Mouse (Mus musculus) kidney, postnatal 25 days (tissue): ENCODE data around the gene Tor2a.

Experiments used
- DNase-seq, 2 experiments: peaks; one replicate each; pipeline ENCODE4 v3.0.0; 2021; ENCODE audit warnings: mixed read lengths in 2 of 2

Gene Tor2a

GRCm38 (mm10) chr2:32757056-32757845 lies at the start of gene Tor2a:
Tor2a (plus strand) TSS chr2:32757234.
- DNase-seq, result peak; percentile 98 to 99

GRCm38 (mm10) chr2:32708643-32709042 lies 48.4 kb upstream of the Tor2a start:
- DNase-seq, result peak; percentile 55 to 59

- peak in 1 of 2 experiments; percentile 48 for DNase-seq
Observed at GRCm38 (mm10) chr2:32709521-32710137, 47.4 kb upstream of the Tor2a start.

GRCm38 (mm10) chr2:32710425-32710824 lies 46.6 kb upstream of the Tor2a start:
- peak in 1 of 2 experiments; percentile 33 for DNase-seq

GRCm38 (mm10) chr2:32711301-32712056 lies 45.6 kb upstream of the Tor2a start:
- no peak for DNase-seq

- peak; percentile 84 to 90 for DNase-seq
Observed at GRCm38 (mm10) chr2:32712108-32712551, 44.9 kb upstream of the Tor2a start.

- DNase-seq, result peak; percentile 93 to 97
Observed at GRCm38 (mm10) chr2:32712586-32712933, 44.5 kb upstream of the Tor2a start.

- peak; percentile 91 to 96 for DNase-seq
Observed at GRCm38 (mm10) chr2:32712934-32713817, 43.9 kb upstream of the Tor2a start, which contains the start of gene Cdk9. Cdk9 (minus strand) TSS chr2:32713076.

GRCm38 (mm10) chr2:32714117-32714986 lies 42.7 kb upstream of the Tor2a start:
- peak in 1 of 2 experiments; percentile 60 for DNase-seq

- peak in 1 of 2 experiments; percentile 70 for DNase-seq
Observed at GRCm38 (mm10) chr2:32714987-32715425, 42.0 kb upstream of the Tor2a start.

- no peak for DNase-seq
Observed at GRCm38 (mm10) chr2:32718761-32719160, 38.3 kb upstream of the Tor2a start.

- DNase-seq, result no peak
Observed at GRCm38 (mm10) chr2:32720053-32720452, 37.0 kb upstream of the Tor2a start.

GRCm38 (mm10) chr2:32720681-32721229 lies 36.3 kb upstream of the Tor2a start, which contains the start of gene Sh2d3c:
Sh2d3c (plus strand) TSS chr2:32721055.
- DNase-seq, result peak; percentile 52 to 69

- no peak for DNase-seq
Observed at GRCm38 (mm10) chr2:32722046-32722445, 35.0 kb upstream of the Tor2a start.

- no peak for DNase-seq
Observed at GRCm38 (mm10) chr2:32722581-32722980, 34.5 kb upstream of the Tor2a start.

- no peak for DNase-seq
Observed at GRCm38 (mm10) chr2:32724149-32724548, 32.9 kb upstream of the Tor2a start.

GRCm38 (mm10) chr2:32724832-32725790 lies 31.9 kb upstream of the Tor2a start:
- peak; percentile 60 to 75 for DNase-seq

GRCm38 (mm10) chr2:32727435-32727834 lies 29.6 kb upstream of the Tor2a start:
- peak; percentile 97 to 98 for DNase-seq

- DNase-seq, result peak; percentile 77 to 92
Observed at GRCm38 (mm10) chr2:32728463-32728862, 28.6 kb upstream of the Tor2a start.
